Mouse (Mus musculus) megakaryocyte, embryonic 14.5 days (primary cell): ENCODE results near the gene Itk. TPM values are rescaled to one million over a fixed set of nuclear protein-coding genes. Genes with fewer than 3 reads are reported as not detected.

ENCODE experiments used
- H3K27me3 ChIP-seq: replicated peaks from 2 replicates; pipeline ENCODE3; 2012; ENCODE audit warnings: inconsistent platforms
- H3K36me3 ChIP-seq: replicated peaks from 2 replicates; pipeline ENCODE3; 2012; ENCODE audit warnings: low read length, inconsistent platforms, mixed read lengths
- H3K4me1 ChIP-seq: 2 replicates; pipeline ENCODE4 v1.6.1; 2012; ENCODE audit warnings: inconsistent platforms
- H3K4me3 ChIP-seq: replicated peaks from 2 replicates; pipeline ENCODE3; 2012; ENCODE audit warnings: moderate library complexity, mild to moderate bottlenecking, inconsistent platforms
- H3K9me3 ChIP-seq: 2 replicates; pipeline ENCODE4 v1.6.1; 2012; ENCODE audit warnings: inconsistent platforms
- FLI1 ChIP-seq: IDR thresholded peaks from 2 replicates; pipeline ENCODE4 v1.6.1; 2012; ENCODE audit warnings: low read length, inconsistent platforms, mixed read lengths
- GATA1 ChIP-seq: IDR thresholded peaks from 3 replicates; pipeline ENCODE4 v1.6.1; 2012; ENCODE audit warnings: mixed read lengths, low read length, inconsistent platforms, borderline replicate concordance
- polyA plus RNA-seq: library from polyadenylated mRNA; stranded (reverse); fragments of >175 nt; gene quantifications from 2 replicates; pipeline ENCODE4 v1.2.3, GENCODE M21; 2012; ENCODE audit warnings: low replicate concordance; ENCODE audit not compliant: insufficient read depth

Gene Itk
- polyA plus RNA-seq, 1 experiment = 0.09 TPM

GRCm38 (mm10) chr11:46363864-46364263, 25.5 kb downstream of the Itk start:
- Histone ChIP-seq H3K27me3 (peaks cover 8% of the 10 kb centered on the region), H3K9me3 (no peaks in the 10 kb centered on the region), H3K4me1 (peaks cover 15% of the 10 kb centered on the region), H3K36me3 (no peaks in the 10 kb centered on the region), H3K4me3 (no peak overlapping the region)
- TF ChIP-seq GATA1 (no peak), FLI1 (no peak)

GRCm38 (mm10) chr11:46362061-46363022, 27.0 kb downstream of the Itk start:
- no peak overlapping the region for H3K4me3 ChIP-seq
- no peak for TF ChIP-seq GATA1
- no peak for TF ChIP-seq FLI1
- no peaks in the 10 kb centered on the region; the same call in 1 of the 2 replicates for H3K9me3 ChIP-seq
- H3K27me3 ChIP-seq = peaks cover 12% of the 10 kb centered on the region
- no peaks in the 10 kb centered on the region for H3K36me3 ChIP-seq
- peaks cover 15% of the 10 kb centered on the region for H3K4me1 ChIP-seq

GRCm38 (mm10) chr11:46360991-46361665, 28.2 kb downstream of the Itk start:
- H3K4me3 ChIP-seq = no peak overlapping the region
- H3K4me1 ChIP-seq = peaks cover 15% of the 10 kb centered on the region
- peaks cover 12% of the 10 kb centered on the region for H3K27me3 ChIP-seq
- H3K36me3 ChIP-seq = no peaks in the 10 kb centered on the region
- no peaks in the 10 kb centered on the region; the same call in 1 of the 2 replicates for H3K9me3 ChIP-seq
- TF ChIP-seq FLI1 (no peak), GATA1 (no peak)

DNA sequence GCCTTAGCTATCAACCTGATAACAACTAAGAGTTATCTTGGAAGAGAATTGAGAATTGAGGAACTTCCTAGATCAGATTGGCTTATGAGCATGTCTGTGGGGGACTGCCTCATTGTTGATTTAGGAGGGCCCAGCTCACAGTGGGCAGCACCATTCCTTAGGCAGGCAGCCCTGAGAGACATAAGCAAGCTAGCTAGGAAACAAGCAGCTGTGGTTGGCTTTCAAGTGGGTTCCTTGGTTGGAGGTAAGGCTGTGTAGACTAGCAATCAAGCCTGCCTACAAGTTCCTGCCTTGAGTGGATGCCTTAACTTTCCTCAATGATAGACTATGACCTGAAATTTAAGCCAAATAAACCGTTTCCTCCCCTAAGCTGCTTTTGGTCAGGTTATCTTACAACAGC, 30.9 kb downstream of the Itk start:
- Histone ChIP-seq H3K27me3 (peaks cover 12% of the 10 kb centered on the region), H3K9me3 (no peaks in the 10 kb centered on the region; the same call in 1 of the 2 replicates), H3K36me3 (no peaks in the 10 kb centered on the region), H3K4me3 (no peak overlapping the region), H3K4me1 (peaks cover 10% of the 10 kb centered on the region)
- no peak for TF ChIP-seq FLI1
- TF ChIP-seq GATA1 = no peak

DNA sequence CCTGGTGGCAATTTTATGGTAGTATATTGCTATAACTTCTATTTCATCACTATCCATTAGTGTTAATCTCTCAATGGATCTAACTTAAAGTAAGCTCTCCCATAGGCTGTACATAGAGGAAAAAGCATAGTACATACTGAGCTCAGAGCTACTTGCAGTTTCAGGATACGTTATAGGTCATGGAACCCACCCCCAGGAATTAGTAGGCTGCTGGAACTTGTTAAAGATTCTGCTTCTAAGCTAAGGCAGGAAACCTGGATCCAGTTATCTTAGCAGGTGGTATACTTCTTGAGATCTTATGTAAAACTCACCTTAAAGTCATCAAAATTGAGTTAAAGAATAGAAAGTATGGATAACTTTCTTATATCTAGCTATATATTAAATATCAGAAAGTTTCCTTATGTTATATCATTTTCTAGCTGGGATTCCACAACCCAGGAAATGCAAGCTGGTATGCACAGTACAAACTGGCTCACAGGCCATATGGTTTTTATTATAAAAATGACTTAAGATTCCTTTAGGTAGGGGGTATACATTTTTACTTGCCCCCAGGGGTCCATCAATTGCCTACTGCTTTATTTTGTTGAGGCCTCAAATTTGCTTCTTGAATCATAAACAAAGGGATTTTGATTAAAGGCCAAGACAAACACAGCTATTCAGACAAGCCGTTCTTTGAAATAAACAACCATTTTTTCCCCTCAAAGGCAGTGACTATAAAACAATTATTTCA, 39.5 kb downstream of the Itk start:
- Histone ChIP-seq H3K4me1 (peaks cover 1% of the 10 kb centered on the region), H3K9me3 (no peaks in the 10 kb centered on the region), H3K27me3 (no peaks in the 10 kb centered on the region), H3K36me3 (no peaks in the 10 kb centered on the region), H3K4me3 (no peak overlapping the region)
- TF ChIP-seq FLI1 (no peak), GATA1 (no peak)

DNA sequence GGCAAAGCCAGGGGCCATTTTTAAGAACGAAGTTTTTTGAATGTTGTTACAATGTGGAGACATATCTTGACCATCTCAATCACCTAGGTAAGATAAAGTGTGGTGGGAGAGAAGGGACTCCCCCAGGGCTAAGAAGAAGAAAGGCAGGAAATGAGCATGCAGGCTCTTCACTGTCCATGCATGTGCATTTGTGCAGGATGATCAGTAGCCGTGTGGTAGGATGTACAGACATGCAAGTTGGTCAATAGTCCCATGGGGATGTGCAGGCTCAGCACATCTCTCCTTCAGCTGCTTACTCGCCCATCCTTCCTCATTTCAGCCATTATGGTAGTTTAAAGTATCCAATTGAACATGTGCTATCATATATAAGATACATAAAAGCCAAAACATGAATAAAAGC, 40.9 kb downstream of the Itk start:
- no peak overlapping the region for H3K4me3 ChIP-seq
- no peaks in the 10 kb centered on the region for H3K27me3 ChIP-seq
- no peaks in the 10 kb centered on the region for H3K36me3 ChIP-seq
- no peaks in the 10 kb centered on the region for H3K9me3 ChIP-seq
- peaks cover 15% of the 10 kb centered on the region for H3K4me1 ChIP-seq
- TF ChIP-seq GATA1 = no peak
- TF ChIP-seq FLI1 = no peak

DNA sequence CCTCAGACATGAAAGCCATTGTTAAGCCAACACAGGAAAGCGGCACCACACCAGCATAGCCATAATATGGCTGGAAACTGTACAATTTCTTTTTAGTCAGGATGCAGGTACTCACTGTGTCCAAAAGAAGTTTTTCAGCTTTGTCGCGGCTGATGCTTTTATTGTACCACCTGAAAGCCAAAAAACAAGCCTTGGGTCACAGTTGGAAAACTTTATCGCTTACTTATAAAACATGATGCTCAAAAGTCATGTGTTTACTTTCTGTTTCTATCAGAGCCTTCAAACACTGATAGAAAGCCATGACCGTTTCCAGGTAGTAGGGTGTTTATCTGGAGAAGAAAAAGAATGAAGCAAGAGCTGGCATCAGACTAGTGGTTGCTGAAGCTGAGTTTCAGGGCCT, 41.6 kb downstream of the Itk start:
- H3K36me3 ChIP-seq = no peaks in the 10 kb centered on the region
- H3K4me3 ChIP-seq = no peak overlapping the region
- H3K9me3 ChIP-seq = no peaks in the 10 kb centered on the region
- H3K4me1 ChIP-seq = peaks cover 19% of the 10 kb centered on the region
- TF ChIP-seq GATA1 (no peak), FLI1 (no peak)
- no peaks in the 10 kb centered on the region for H3K27me3 ChIP-seq

DNA sequence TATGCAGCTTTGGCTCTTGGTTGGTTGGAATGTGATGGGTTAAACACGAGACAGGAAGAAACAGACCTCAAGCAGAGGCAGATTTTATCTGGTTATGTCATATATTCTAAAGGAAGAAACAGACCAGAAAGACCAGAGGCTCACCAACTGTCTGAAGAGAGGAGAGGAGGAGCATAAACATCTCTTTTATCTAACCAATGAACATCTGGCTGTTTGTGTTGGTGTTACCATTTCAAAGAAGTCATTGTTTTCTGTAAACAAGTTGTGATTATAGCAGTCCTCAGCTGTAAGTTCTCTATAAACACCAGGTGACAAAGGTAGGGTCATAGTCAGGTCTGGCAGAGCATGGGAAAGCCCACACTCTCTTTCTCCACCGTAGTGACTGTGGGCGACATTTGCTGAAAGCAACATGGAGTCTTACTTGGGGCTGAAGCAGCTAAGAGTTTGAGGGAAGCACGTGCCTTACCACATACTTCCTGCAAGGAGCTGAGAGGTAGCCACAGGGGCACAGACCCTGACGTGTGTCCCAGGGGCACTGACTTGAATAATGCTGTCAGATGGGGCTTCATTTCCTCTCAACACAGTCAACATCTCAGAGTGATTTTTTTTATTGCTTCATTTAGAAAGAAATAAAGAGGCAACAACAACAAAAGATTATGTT, 45.3 kb downstream of the Itk start:
- H3K36me3 ChIP-seq = no peaks in the 10 kb centered on the region
- TF ChIP-seq GATA1 (no peak), FLI1 (no peak)
- H3K9me3 ChIP-seq = no peaks in the 10 kb centered on the region
- H3K27me3 ChIP-seq = no peaks in the 10 kb centered on the region
- peak overlapping the region; percentile 65 for H3K4me3 ChIP-seq
- peaks cover 23% of the 10 kb centered on the region for H3K4me1 ChIP-seq

DNA sequence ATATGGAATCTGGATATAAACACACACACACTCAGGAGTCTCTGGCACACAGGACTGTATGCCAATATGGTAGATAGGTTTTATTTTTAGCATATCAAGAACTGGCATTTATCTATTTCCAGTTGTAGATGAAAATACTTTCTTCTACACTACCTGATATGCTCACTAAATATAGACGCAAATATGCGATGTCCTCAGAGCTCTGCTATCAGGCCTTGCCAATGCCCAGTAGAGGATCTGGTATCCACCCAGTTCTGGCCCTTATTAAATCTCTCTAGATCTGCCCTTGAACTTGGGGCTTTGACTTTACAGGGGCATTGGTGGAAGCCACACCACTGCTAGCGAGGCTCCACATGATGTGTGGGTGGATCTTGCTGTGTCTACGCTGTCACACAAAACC, 47.4 kb downstream of the Itk start:
- peaks cover 3% of the 10 kb centered on the region for H3K27me3 ChIP-seq
- H3K4me1 ChIP-seq = peaks cover 23% of the 10 kb centered on the region
- no peaks in the 10 kb centered on the region for H3K36me3 ChIP-seq
- H3K4me3 ChIP-seq = no peak overlapping the region
- TF ChIP-seq GATA1 (no peak), FLI1 (no peak)
- no peaks in the 10 kb centered on the region for H3K9me3 ChIP-seq
